Mouse (Mus musculus): ENCODE results near the gene Apbb2.
"Not testable (repeated sequence)": the region's sequence is repeated elsewhere in the genome, so short reads cannot be mapped to it uniquely, and the experiment has no call there.

Gene Apbb2

DNA sequence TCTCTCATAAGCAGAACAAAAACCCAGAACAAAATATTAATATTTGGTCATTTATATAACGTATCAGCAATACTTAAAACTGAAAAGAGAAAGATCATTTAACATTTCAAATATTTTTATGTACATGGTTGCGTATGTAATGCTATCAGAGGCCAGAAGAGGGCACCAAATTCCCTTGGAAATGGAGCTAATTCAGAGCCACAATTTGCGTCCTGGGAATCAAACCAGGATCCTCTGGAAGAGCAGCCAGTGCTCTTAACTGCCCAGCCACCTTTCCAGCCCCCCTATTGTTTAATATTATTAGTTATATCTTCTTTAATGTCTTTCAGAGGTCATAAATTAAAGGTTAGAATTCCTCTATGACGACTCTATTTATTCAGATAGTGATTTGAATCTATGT, 355.2 kb downstream of the Apbb2 start:
- DNase-seq: peak; percentile 28

DNA sequence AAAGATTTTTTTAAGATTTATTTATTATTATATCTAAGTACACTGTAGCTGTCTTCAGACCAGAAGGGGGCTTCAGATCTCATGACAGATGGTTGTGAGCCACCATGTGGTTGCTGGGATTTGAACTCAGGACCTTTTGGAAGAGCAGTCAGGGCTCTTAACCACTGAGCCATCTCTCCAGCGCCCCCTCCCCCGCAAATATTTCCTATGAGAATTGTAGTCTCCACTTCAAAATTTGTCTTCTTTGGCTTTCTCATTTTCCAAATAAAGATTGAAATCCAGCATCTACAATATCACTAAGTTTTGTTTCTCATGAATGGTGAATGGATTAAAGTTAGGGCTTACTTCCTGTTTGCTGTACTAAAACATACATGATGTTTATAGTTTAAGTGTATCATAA, 356.1 kb downstream of the Apbb2 start:
- DNase-seq: no peak

GRCm38 (mm10) chr5:66259756-66260448, 358.7 kb downstream of the Apbb2 start, which contains the start of gene Nsun7:
TSS of gene Nsun7 (plus strand) at chr5:66259897.
- DNase-seq: peak; percentile 89

- not testable (repeated sequence) for DNase-seq
These were observed 359.2 kb downstream of the Apbb2 start for GRCm38 (mm10) chr5:66259431-66259755.

GRCm38 (mm10) chr5:66259000-66259399, 359.6 kb downstream of the Apbb2 start:
- no peak for DNase-seq

DNA sequence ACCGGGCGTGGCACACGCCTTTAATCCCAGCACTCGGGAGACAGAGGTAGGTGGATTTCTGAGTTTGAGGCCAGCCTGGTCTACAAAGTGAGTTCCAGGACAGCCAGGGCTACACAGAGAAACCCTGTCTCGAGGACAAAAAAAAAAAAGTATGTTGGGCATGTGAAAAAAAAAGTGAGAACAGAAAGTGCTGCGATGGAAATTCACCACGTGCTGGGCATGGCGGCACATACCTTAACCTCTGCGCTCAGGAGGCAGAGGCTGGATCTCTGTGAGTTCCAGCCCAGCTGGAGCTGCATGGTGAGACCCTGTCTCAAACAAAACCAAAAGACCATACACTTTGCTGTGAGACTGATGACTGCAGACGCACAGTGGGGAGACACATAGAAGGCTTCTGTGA, 363.5 kb downstream of the Apbb2 start:
- DNase-seq: no peak

GRCm38 (mm10) chr5:66253219-66253618, 365.4 kb downstream of the Apbb2 start:
- DNase-seq: no peak

Data from kidney, postnatal 14 days (tissue).